Mouse (Mus musculus): ENCODE results near the gene Gm17606. TPM values are rescaled to one million over a fixed set of nuclear protein-coding genes. Genes with fewer than 3 reads are reported as not detected.
A peak's percentile ranks its signal among the peaks of the same experiment; 100 is the strongest.
"Not testable (repeated sequence)": the region's sequence is repeated elsewhere in the genome, so short reads cannot be mapped to it uniquely, and the experiment has no call there.

Gene Gm17606
- total RNA-seq (2021), result not detected

DNA sequence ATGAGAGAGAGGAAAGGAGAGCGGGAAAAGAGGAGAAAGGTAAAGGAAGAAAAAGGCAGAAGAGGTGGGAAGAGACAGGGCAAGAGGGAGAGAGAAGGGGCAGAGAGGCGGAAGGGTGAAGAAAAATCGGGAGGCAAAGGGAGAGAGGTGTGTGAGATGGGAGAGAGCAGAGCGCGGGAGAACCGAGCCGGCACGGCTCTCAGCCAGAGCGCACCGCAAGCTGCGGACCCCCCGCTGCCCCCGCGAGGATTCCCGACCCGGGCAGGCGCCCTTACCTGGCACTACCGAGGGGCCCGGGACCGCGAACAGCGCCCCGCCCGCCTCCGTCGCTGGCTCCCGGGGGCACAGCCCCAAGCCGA lies at the start of gene Gm17606:
Gene Gm17606 (plus strand): TSS at position 7 of the 359 bp plus-strand sequence.
- no peak for DNase-seq (ENCODE audit: extremely low spot score in 1 of 2, low spot score in 1 of 2)

DNA sequence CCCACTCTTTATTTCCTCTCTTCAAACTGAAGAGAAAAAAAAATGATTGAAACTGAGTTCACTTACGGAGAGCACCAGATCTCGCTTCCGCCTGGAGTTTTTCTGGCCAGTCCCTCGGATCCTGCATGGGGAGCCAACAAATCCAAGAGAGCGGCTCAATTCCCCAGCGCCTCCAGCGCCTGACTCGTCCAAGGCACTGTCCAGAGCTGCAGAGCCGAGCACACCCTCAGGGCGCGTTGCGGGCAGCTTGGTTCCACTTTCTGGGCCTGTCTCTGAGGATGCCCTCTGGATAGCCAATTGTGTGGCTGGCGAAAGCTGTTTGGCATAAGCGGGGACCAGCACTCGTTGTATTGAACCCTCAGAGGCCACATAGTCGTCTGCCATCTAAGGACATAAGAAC lies 49.7 kb upstream of the Gm17606 start:
- no peak for DNase-seq (ENCODE audit: extremely low spot score in 1 of 2, low spot score in 1 of 2)

DNA sequence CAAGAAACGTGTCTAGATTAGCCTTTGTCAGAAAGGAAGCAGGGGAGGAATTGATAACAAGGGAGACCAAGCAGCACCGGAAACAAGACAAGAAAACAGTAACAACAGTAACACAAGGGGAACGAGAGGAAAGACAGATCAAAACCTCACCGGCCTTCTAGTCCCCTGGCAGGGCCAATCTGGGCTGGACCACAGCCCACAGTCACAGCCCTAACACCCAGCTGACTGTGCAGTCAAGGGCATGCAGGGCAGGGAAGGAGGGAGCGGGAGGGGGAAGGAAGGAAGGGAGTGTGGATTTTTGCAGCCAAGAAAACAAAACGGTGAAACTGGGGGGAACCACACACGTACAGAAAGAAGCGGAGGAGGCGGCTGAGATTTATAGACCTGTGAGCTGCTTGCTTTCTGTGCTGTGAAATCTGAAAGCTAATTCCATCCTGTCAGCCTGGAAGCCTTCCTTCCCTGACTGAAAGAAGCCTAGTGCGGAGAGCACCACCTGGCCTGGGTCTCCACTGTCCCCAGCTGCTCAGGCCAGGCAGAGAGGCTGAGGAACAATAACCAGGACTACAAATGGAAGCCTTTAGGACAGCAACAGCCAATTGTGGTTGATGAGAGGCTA lies 48.3 kb upstream of the Gm17606 start:
- no peak for DNase-seq (ENCODE audit: extremely low spot score in 1 of 2, low spot score in 1 of 2)

DNA sequence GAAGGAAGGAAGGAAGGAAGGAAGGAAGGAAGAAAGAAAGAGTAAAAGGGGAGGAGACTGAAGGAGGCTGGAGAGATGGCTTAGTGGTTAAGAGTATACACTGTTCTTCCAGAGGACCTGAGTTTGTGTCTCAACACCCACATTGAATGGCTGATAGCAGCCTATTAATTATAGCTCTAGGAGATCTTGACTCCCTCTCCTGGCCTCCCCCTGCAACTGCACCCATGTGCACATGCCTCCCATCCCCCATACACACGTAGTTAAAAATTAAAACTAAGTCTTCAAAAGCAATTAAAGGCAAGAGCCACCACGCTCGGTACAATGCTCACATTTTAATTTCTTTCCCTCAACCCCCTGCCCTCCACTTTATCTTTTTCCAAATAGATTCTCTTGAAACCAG lies 46.7 kb upstream of the Gm17606 start:
- DNase-seq (ENCODE audit: extremely low spot score in 1 of 2, low spot score in 1 of 2), result no peak

DNA sequence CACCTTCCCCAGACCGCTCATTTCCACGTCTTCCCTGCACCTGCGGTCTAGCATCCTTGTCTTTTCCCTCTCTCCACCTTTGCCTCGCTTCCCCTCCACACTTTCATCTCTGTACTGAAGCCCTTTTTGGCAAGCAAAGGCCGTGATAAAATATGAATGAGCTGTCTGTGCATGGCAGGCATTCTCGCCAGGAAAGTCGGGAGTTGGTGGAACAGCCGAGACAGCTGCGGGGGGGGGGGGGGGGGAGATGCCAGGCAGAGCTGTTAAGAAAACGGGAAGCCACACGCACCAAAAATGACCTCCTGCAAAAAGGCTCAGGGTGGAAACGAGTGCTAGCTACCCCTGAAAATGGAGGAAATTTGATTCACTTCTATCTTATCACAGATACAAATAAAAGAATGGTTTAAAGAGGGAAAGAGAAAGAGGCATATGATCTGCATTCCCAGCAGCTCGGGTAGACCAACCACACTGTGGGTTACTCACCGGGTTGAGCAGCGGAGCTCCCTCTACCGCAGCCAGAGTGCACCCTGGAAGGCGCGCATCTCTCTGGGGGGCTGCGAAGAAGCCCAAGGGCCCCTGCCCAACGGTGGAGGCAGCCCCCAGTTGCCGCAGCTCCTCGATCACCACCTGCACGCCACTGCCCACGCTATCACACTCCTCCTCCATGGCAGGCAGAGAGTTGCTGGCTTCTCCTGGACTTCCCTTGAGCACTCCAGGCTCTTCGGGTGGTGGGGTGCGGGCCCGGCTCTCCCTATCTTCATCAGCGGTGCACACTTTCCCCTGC lies 45.9 kb upstream of the Gm17606 start:
- DNase-seq (ENCODE audit: extremely low spot score in 1 of 2, low spot score in 1 of 2), result no peak

DNA sequence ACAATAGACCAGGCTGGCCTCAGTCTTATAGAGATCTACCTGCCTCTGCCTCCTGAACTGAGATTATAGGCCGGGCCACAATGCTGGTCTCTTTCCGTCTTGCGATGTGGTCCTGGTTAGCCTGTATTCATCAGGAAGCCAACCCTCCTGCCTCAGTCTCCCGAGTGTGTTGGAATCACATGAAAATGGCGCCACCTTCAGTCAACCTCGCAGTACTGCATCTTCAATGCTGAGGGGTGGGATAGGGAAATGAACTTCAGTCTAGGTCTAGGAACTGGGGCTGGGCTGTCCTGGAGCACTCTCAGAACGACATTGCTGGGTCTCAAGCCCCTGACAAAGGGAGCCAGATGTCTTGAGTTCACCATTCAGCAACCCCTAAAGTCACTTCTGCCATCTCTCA lies 43.7 kb upstream of the Gm17606 start:
- no peak for DNase-seq (ENCODE audit: extremely low spot score in 1 of 2, low spot score in 1 of 2)

DNA sequence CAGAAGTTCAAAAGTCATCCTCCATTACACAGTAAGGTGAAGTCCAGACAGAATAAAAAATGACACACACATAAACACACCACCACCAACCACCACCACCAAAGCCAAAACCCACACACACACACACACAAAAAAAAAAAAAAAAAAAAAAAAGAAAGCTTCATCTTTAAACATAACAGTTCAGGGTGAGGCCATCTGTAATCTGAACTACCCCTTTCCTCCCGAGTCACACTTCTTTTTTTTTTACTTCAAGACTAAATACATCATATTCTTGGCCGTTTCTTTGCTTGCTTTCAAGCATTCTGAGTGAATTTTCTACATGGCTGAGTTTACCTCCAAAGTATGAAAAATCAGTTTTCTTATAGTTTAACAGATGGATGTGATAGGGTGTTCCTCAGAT lies 39.2 kb upstream of the Gm17606 start:
- no peak for DNase-seq (ENCODE audit: extremely low spot score in 1 of 2, low spot score in 1 of 2)

DNA sequence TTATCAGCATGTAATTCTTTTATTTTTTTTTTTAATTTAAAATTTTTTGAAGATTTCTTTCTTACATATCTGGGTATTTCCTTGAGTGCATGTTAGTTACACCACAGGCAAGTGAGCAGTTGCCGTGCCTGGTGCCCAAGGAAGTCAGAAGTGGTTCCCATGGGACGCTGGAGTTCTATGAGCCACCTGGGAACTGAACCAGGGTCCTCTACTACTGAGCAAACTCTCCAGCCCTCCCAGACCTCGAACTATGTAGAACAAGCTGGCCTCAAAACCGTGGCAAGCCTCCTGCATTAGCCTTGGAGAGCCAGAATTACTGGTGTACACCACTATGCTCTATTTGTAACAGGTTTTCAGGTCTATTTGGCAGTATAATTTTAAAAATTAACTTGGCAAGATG lies 38.1 kb upstream of the Gm17606 start:
- DNase-seq (ENCODE audit: extremely low spot score in 1 of 2, low spot score in 1 of 2), result no peak

DNA sequence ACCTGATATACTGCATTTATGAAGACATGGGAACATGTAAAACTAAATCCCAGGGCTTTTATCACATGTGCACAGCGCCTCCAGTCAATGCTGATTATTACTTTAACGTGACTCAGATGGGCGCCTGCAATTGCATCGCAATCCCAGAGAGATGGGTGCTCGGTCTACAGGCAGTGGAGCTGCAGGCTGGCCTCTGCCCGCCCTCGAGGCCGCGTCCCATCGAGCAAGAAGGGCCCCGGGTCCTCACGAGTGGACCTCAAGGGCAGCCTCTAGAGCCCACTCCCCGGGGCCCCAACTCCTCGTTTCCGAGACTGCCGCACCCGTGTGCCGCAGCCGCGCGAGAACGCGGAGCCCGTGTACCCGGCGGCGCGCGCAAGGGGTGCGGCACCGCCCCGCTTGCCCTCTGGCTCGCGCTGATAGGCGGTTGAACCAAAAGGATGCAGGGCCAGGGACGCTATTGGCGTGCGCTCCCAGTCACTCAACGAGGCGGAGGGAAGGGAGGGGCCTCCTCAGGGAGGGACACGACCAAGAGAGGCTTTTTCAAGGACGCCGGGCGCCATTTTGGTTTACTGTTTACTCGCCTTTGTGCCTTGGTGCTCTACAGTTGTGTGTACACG lies 37.6 kb upstream of the Gm17606 start:
- DNase-seq (ENCODE audit: extremely low spot score in 1 of 2, low spot score in 1 of 2), result peak; percentile 82 to 86

DNA sequence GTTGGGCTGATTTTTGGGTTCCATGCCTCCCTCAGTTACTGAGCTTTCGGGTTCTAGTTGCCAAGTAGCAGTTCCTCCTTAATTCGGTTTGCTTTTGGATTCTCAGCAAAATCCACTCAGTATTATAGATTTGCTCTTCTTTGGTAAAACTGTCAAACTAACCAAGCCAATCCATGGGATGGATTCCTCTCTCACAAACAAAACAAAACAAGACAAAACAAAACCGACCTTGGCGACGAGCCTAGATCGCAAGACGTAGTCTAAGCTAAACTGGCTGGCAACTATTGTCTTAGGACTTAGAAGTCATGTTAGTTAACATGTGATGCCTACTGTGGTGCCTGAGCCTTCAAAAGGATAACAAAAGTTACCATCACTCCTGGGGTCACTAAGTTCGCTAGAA lies 37.1 kb upstream of the Gm17606 start:
- no peak for DNase-seq (ENCODE audit: extremely low spot score in 1 of 2, low spot score in 1 of 2)

DNA sequence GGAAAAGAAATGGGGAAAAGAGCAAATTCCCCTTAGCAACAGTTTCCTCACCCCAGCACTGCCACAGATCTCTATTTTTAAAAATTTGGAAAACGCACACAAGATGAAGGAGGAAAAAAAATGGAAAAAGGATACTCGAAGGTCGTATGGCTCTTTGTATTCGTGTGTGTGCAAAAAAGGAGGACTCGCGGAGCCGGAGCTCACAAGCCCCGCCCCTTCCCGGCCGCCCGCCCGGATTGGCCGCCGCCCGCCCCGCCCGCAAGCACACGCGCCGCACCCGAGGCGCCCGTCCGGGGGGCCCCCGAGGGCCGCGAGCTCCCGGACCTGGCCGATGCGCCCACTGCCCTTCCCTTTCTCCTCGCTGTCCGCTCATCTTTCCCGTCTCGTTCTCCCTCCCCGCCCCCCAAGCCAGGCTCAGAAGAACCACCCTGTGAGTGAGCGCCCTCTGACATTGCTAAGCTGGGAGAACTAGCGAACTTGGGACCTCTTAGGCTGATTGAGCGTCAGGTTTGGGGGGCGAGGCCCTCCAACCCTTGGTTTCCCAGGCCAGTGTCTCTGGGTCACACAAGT lies 34.9 kb upstream of the Gm17606 start, which contains the start of gene 4931414P19Rik:
Gene 4931414P19Rik (minus strand): TSS at position 242 of the 570 bp plus-strand sequence.
- peak; percentile 56 to 62 for DNase-seq (ENCODE audit: extremely low spot score in 1 of 2, low spot score in 1 of 2)

DNA sequence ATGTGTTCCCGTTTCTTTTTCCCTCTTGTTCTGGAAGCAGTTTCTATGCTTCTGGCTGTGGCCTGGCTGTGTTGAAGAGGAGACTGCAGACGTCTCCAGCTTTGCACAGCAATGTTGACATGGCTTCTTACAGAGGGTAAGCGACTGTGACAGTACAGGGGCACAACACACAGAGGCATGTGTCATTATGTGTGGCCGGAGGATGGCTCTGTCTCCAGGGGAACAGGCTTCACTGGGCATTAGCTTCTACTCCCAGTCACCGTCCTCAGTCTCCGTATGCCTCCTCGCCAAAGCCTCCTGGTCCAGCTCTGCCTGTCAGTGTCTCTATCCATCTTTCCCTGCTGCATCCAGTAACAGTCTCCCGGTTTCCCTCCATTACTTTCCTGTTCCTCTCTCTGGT lies 33.5 kb upstream of the Gm17606 start:
- DNase-seq (ENCODE audit: extremely low spot score in 1 of 2, low spot score in 1 of 2), result no peak

DNA sequence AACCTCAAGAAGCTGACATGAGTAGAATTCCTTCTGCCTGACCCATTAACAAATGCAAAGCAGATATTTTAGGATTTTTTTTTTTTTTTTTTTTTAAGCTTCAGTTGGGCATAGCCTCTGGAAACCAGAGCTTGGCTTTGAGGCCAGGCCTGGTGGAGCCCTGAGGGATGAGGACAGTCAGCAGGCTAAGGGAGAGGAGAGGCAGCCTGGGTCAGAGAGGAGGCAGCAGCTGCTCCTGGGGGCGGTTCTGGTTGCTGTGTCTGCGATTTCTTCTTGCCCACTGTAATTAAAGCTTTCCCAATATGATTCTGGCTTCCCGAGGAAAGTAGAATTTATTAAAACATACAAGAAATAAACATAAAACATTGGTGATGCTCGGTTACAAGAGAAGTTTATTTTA lies 31.5 kb upstream of the Gm17606 start:
- DNase-seq (ENCODE audit: extremely low spot score in 1 of 2, low spot score in 1 of 2), result no peak

DNA sequence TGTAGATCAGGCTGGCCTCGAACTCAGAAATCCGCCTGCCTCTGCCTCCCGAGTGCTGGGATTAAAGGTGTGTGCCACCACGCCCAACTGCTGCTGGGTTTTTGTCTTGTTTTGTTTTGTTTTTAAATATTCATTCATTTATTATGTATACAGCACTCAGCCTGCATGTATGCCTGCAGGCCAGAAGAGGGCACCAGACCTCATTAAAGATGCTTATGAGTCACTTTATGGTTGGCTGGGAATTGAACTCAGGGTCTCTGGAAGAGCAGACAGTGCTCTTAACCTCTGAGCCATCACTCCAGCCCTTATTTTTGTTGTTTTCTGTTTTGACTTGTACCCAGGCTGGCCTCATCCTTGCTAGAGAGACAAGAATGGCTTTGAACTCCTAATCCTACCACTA lies 30.8 kb upstream of the Gm17606 start:
- DNase-seq (ENCODE audit: extremely low spot score in 1 of 2, low spot score in 1 of 2), result no peak

DNA sequence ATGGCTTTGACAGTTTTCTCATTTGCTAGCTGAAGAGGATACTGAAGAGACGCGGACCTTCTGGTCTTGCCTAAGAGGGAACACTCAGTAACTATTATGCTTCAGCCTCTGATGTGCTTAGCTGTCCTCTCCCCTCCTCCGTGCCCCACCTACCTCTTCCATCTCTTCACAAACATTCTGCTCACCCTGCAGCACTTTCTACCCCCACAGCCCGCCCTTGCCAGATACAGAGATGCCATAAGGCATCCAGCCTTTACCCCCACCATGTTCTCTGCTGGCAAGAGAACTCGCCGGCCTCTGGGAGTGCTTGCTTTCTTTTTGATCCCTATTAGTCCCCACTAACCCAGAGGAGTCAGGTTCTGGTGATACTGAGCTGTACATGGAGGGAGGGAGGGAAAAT lies 30.1 kb upstream of the Gm17606 start:
- no peak for DNase-seq (ENCODE audit: extremely low spot score in 1 of 2, low spot score in 1 of 2)

DNA sequence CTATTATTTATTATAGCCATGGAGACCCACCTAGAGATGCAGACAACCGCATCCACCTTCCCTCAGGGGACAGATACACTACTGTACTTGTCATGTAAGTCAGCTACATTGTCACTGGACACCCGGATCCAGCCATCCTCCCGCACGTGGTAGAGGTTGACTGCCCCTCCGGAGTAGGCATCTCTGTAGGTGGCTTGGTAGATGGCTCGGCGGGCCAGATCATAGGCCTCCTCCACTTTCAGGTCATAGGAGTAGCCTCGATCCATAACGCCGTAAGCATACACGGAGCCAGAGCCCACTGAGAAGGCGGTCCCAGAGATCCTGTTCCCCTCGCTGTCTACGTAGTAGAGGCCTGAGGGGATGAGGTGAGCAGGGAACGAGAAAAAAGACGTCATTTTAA lies 26.6 kb upstream of the Gm17606 start:
- DNase-seq (ENCODE audit: extremely low spot score in 1 of 2, low spot score in 1 of 2), result not testable (repeated sequence)

DNA sequence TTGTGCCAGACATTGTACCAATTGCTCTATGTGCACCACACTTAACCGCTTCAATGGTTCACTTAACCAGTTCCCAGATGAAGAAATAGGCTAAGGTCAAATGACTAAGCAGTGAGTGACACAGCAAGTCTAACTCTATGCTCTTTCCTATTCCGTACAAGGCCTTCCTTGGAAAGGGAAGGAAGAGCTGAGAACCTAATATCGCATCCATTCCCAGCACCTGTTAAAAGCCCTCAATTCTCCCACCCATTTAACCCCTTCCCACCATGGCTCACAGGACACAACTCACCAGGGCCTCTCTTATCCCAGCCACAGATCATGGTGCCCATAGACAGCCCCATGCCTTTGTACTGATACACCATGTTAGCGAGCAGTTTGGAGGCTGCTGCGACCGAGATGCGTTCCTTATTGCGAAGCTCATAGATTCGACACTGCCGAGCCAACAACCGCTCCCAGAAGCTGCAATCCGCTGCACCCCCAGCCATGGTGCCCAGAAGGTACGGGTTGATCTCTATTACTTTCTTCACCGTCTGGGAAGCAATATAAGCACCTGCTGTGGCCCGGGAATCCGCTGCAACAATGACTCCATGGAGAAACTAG lies 24.4 kb upstream of the Gm17606 start:
- DNase-seq (ENCODE audit: extremely low spot score in 1 of 2, low spot score in 1 of 2), result no peak

DNA sequence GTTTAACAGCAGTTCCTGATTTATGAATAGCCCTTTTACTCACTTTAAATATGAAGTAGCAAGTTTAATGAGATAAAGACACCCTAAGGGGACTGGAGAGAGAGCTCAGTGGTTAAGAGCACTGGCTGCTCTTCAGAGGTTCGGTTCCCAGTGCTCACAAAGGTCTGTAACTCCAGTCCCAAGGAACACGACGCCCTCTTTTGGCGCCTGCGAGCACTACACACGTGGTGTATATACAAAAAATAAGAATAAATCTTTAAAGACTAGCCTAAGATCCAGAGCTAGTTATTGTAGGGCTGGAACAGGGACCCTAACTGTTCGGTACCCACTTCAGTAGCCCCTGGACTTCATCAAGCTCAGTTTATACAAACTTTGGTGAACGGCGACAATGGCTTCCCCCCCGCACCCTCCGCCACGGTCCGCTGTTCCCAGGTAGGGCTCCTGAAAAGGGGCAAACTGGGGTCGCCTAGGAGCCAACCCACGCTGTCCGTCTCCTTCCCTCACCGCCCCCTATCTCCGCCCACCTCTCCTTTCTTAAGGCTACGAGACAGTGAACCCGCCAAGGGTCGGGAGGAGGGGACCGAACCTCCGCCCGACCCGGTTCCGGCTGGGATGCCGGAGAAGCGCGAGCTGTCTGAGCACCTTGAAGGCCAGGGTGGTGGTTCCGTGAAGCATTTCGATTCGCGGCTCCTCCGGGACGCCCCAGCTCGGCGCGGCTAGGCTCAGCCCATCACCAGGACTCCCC lies 23.4 kb upstream of the Gm17606 start:
- no peak for DNase-seq (ENCODE audit: extremely low spot score in 1 of 2, low spot score in 1 of 2)

DNA sequence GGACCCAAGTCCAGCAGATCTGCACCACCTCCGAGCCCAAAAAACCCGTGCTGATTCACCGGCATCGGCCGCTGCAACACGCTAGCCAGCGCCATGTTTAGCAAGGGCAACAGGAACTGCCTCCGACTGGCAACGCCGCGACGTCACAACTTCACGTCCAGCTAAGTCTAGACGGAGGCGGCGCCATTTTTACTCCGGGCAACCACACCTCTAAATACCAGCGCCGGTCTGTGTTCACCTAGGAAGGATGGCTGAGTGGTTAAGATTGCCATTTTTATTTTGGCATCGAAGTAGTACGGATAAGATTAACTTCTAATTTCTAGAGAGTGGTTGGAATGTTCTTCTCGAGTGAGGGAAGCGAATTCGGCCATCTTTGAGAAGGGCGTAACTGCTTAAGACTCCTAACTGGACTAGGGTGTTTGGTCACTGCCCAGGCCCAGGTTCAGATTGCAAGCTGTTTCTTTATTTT lies 22.8 kb upstream of the Gm17606 start, which contains the start of gene Psmb5:
Gene Psmb5 (minus strand): TSS at position 126 of the 469 bp plus-strand sequence.
- peak; percentile 83 to 88 for DNase-seq (ENCODE audit: extremely low spot score in 1 of 2, low spot score in 1 of 2)

DNA sequence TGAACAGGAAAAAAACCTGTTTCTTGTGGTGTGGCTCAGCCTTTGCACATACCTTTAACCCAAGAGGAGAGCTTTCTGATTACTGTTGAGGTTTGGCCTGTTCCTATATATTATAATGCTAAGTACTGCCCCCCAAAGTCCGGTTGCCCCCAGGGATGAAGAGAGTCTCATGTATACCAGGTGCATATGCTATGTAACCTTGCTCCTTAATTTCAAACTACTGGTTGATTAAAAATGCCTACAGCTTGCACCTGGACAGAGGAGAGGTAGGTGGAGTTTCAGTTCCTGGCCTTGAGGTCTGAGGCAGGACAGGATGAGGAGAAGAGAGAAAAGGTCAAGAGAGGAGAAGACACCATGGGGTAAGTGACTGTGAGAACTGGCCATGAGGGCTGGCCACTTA lies 19.6 kb upstream of the Gm17606 start, which contains the start of gene Psmb11:
Gene Psmb11 (plus strand): TSS at position 301 of the 400 bp plus-strand sequence.
- no peak for DNase-seq (ENCODE audit: extremely low spot score in 1 of 2, low spot score in 1 of 2)

Measured in layer of hippocampus, postnatal 25 days (tissue).